Mouse (Mus musculus) hindbrain, embryonic 12.5 days (tissue): ENCODE measurements around the gene Utrn. TPM values are rescaled to one million over a fixed set of nuclear protein-coding genes. Genes with fewer than 3 reads are reported as not detected.

Experiments
- ATAC-seq: fragments of 200-750 bp; cut with Nextera tagmentation; 2 replicates; pipeline ENCODE4 v1.8.0; 2017; ENCODE audit warnings: moderate TSS enrichment; ENCODE audit not compliant: low FRiP score
- H3K27ac ChIP-seq: fragments of 300-500 bp; sonication (generic); 2 replicates; pipeline ENCODE4 v1.5.1; 2016; ENCODE audit warnings: mild to moderate bottlenecking
- H3K27me3 ChIP-seq: fragments of 300-500 bp; sonication (generic); 2 replicates; pipeline ENCODE4 v1.6.1; 2016; ENCODE audit warnings: mild to moderate bottlenecking
- H3K36me3 ChIP-seq: fragments of 300-500 bp; sonication (generic); 2 replicates; pipeline ENCODE4 v1.6.1; 2016; ENCODE audit warnings: mild to moderate bottlenecking
- H3K4me1 ChIP-seq: fragments of 300-500 bp; sonication (generic); 2 replicates; pipeline ENCODE4 v1.6.1; 2016
- H3K4me2 ChIP-seq: fragments of 300-500 bp; sonication (generic); replicated peaks from 2 replicates; pipeline ENCODE4 v1.6.1; 2016; ENCODE audit warnings: mild to moderate bottlenecking
- H3K4me3 ChIP-seq: fragments of 300-500 bp; sonication (generic); 2 replicates; pipeline ENCODE4 v1.5.1; 2016; ENCODE audit warnings: mild to moderate bottlenecking
- H3K9ac ChIP-seq: fragments of 300-500 bp; sonication (generic); 2 replicates; pipeline ENCODE4 v1.6.1; 2016; ENCODE audit warnings: mild to moderate bottlenecking, moderate library complexity
- H3K9me3 ChIP-seq: fragments of 300-500 bp; sonication (generic); replicated peaks from 2 replicates; pipeline ENCODE4 v1.6.1; 2016; ENCODE audit warnings: mild to moderate bottlenecking
- WGBS: fragments of 180-500 bp; shearing (Covaris S2); methylation state at CpG from one replicate; pipeline ENCODE4 v1.1.7; 2016; 5-methylcytosine and 5-hydroxymethylcytosine counted together
- polyA plus RNA-seq: library from polyadenylated mRNA; unstranded; fragments of >200 nt; fragmentation: Nextera tagmentation; extraction: Ambion mirVana; gene quantifications from 2 replicates; pipeline ENCODE4 v1.2.1, GENCODE M21; 2016

Gene Utrn
- polyA plus RNA-seq, 1 experiment from 2014 or later = 56.0 TPM

DNA sequence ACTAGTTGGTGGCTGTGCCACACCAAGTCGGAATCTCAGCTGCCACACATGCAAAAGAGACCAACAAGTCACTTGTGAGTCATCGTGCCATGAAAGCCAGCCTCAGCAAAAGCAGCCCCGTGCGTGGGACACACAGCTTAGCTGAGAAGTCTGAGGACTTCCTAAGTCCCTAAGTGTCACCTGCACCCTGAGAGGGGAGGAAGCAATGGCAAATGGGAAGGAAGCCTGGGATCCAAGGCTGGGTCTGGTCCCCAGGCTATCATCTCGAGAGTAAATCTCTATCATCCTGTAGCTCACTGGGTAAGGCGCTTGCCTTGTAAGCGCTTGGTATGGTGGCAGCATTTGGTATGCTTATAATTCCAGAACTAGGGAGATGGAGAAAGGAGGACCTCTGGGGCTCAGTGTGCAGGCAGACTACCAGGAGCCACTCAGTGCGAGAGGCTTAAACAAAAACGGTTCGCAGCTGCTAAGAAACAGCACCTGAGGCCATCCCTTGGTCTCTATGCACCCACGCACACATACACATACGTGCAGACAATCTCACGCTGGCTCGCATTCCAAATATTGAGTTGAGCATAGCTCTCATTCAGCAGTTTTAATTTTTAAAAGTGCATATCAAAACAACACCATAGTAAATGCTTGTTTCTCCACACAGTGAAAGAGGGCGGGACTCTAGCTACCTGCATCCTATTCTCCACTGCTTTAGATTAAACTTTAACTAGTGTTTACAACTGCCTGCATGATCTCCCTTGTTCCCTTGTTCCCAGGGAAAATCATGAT, 16.6 kb downstream of the Utrn start:
- Histone ChIP-seq H3K9me3 (no peaks in the 10 kb centered on the region), H3K4me1 (no peaks in the 10 kb centered on the region), H3K27ac (no peak overlapping the region), H3K9ac (no peak overlapping the region), H3K36me3 (no peaks in the 10 kb centered on the region), H3K4me2 (no peak overlapping the region), H3K4me3 (no peak overlapping the region), H3K27me3 (no peaks in the 10 kb centered on the region)
- WGBS = 87% methylated on average over 15 of the region's 15 CpGs
- no peak for ATAC-seq

DNA sequence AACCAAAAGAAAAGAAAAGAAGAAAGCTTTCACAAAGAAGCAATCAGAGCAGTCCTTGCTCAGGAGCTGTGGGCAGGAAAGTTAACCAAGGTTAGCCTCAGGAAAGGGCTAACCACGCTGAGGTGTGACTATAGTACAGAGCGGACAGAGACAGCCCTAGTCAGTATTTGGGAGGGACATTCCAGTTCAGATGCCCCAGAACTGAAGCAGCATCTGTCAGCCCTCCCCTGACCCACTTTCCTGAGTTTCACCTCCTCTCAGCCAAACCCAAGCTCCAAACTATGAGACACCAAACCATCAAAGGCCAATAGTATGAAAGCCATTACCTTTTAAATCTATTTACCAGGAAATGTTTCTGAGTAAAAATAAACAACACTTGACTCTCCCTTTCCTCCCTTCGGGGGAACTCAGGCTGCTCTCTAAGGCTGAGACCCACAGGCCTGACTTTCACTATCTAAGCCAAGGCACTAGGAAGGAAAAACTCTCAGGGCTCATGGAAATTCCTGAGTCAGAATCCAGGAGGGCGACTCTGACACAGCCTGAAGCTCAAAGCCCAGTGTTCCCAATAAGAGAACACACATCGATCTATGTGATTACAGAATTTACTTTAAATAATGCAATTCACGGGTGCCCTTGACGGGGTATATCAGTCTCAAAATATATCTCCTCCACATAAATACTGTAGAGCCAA, 18.2 kb downstream of the Utrn start:
- Histone ChIP-seq H3K4me3 (no peak overlapping the region), H3K36me3 (no peaks in the 10 kb centered on the region), H3K9me3 (no peaks in the 10 kb centered on the region), H3K27me3 (no peaks in the 10 kb centered on the region), H3K4me2 (no peak overlapping the region), H3K9ac (no peak overlapping the region), H3K27ac (no peak overlapping the region), H3K4me1 (no peaks in the 10 kb centered on the region)
- WGBS = 87% methylated on average over 7 of the region's 7 CpGs
- ATAC-seq = no peak

DNA sequence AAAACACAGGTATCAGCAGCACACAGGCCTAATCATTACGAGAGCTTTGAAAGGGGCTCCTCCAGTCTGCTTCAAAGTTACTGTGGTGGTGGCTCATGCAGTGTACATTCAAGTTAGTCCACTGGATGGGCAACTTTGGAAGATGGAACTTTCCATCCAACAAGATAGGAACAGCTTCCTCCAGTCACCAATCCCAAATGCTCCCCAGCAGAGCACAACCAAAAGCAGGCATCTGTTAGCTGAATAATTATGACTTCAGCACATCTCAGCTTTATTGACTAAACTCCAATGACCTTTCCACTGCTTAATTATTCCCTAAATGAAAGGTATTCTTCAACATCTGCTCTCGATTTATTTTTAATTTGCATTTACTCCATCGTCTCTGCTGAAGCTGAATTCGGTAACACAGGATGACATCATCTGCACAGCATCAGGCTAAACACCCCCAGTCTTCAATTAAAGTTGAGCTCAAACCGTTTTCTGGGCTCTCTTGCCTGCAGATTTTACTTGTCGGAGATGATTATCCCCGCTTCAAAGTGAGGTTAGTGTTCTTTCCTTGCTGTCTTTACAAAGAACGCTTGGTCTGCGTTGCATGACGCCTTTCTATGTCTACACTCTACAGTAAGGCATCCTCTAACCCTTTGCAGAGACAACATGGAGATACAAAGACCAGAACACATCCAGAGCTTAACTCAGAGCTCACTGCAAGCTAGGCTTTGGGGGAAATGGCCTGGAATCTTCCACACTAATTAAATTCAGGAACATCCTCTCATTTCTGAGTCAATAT, 20.6 kb downstream of the Utrn start:
- Histone ChIP-seq H3K27ac (no peak overlapping the region), H3K9ac (no peak overlapping the region), H3K4me3 (no peak overlapping the region), H3K36me3 (no peaks in the 10 kb centered on the region), H3K4me2 (no peak overlapping the region), H3K4me1 (no peaks in the 10 kb centered on the region), H3K9me3 (no peaks in the 10 kb centered on the region), H3K27me3 (no peaks in the 10 kb centered on the region)
- 78% methylated on average over 10 of the region's 10 CpGs for WGBS
- ATAC-seq = no peak

DNA sequence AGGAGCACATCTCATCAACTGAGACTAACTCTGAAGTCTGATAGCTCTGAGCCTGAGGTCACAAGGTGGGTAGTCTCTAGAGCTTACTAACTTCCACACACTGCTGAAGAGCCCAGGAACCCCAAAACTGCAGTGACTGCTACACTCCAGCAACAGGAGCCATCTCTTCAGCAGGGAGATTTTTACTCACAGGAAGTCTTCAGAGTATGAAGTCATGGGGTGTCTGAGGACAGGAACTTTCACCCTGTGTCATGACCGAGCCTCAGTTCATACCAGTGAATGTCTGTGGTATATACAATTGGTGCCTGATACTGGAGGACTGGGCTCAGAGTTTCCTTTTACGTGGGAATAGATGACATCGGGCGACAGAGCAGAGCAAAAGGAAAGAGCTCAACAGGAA, 26.6 kb downstream of the Utrn start:
- 76% methylated on average over 4 of the region's 4 CpGs for WGBS

DNA sequence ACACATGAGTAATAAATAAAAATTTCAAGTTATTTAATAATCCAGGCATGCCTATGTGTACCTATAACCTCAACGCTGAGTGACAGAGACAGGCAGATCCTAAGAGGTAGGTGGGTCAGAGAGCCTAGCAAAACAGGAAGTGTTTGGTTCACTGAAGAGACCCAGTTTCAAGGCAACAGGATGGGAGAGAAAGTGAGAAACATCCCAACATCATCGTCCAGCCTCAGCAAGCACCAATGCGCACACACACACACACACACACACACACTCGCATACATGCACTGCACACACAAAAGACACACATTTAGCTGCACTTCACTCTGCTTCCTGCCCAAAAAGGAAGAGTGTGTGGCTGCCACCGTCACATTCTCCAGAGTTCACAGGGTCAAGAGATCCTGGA, 27.7 kb downstream of the Utrn start:
- Histone ChIP-seq H3K36me3 (no peaks in the 10 kb centered on the region), H3K4me3 (no peak overlapping the region), H3K4me1 (0 out of 2 replicates have a peak, but pooled peaks cover 5% of the 10 kb centered on the region), H3K9me3 (no peaks in the 10 kb centered on the region), H3K4me2 (no peak overlapping the region), H3K9ac (no peak overlapping the region), H3K27me3 (no peaks in the 10 kb centered on the region), H3K27ac (no peak overlapping the region)
- WGBS = 69% methylated on average over 5 of the region's 5 CpGs
- no peak for ATAC-seq

More for the DNA sequence above, 26.6 kb downstream of the Utrn start:
- Histone ChIP-seq H3K9me3 (no peaks in the 10 kb centered on the region), H3K27ac (no peak overlapping the region), H3K4me3 (no peak overlapping the region), H3K4me1 (0 out of 2 replicates have a peak, but pooled peaks cover 5% of the 10 kb centered on the region), H3K36me3 (no peaks in the 10 kb centered on the region), H3K9ac (no peak overlapping the region), H3K27me3 (no peaks in the 10 kb centered on the region), H3K4me2 (no peak overlapping the region)
- no peak for ATAC-seq

DNA sequence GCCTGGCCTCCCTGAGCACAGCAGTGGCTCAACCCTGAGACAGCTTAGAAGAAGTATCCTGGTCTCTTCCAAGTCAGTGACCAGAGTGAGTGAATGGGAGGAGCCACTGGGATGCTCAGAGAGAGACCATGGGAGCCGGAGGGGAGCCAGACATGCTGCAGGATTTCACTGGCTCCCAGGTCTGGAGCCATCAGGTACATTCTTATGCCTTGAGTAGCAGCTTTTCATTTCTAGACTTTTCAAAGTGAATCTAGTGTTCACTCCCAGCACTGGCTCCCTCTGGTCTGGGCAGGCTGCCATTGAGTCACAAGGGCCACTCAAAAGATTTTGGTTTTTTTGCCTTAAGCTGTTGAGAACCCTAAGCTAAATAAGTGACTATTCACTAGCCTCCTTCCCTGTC, 31.5 kb downstream of the Utrn start:
- H3K36me3 ChIP-seq = no peaks in the 10 kb centered on the region
- no peak for ATAC-seq
- H3K9ac ChIP-seq = no peak overlapping the region
- H3K4me1 ChIP-seq = 0 out of 2 replicates have a peak, but pooled peaks cover 5% of the 10 kb centered on the region
- H3K4me2 ChIP-seq = no peak overlapping the region
- 71% methylated on average over 1 of the region's 1 CpGs for WGBS
- H3K4me3 ChIP-seq = no peak overlapping the region
- no peak overlapping the region for H3K27ac ChIP-seq
- H3K27me3 ChIP-seq = no peaks in the 10 kb centered on the region
- H3K9me3 ChIP-seq = no peaks in the 10 kb centered on the region

DNA sequence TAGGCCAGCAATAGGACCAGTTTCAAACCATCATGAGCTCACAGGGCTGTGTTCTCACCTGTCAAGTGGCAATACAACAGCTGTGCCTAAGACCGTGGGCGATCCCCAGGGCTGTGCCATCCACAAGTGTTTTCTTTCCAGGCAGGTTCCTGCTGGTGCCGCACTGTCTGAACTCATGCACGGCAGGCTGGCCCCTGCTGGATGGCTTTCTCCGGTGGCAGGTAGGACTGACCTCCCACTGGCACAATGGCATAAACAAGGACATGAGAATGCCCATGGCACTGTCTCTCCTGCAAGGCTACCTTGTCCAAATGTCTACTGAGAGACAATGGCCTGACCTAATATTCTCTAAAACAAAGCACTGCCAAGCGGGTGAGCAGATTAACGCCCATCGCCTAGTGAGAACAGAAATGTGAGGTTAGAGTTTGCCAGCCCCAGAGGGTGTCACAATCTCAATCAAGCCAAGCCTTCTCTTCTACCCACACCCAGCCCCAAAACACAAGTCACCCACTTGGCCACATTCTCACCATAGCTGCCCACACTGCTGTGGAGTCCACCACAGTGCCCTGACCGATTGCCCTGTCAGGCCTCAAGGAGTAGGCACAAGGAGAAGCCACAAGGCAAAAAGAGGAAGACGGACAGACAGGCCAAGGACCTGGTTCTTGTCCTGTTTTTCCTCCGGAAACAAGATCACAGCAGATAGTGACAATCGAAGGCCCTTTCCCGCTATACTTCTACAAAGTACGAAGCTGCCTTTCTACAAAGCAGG, 32.9 kb downstream of the Utrn start:
- no peaks in the 10 kb centered on the region for H3K4me1 ChIP-seq
- 89% methylated on average over 14 of the region's 14 CpGs for WGBS
- no peak for ATAC-seq

DNA sequence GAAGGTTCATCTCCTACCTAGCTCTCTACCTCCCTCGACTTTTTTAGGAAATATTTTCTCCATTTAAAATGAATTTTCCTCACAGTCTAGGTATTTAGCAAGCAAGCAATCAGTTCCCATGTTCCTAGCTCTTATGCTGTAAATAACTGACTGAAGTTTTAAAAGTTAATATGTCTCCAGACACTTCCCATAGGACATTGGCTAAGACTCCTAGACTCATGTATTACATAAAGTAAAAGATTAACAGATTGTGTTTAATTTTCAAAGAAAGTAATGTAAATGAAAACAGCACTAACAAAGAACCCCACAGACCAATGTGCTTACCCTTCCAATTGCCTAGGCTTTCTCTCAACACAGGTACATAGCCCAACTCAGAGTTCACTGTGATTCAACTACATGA, 35.0 kb downstream of the Utrn start:
- Histone ChIP-seq H3K36me3 (no peaks in the 10 kb centered on the region), H3K27ac (no peak overlapping the region), H3K27me3 (no peaks in the 10 kb centered on the region), H3K4me3 (no peak overlapping the region), H3K4me2 (no peak overlapping the region), H3K9ac (no peak overlapping the region), H3K4me1 (no peaks in the 10 kb centered on the region), H3K9me3 (no peaks in the 10 kb centered on the region)
- ATAC-seq = no peak
- 80% methylated on average over 1 of the region's 1 CpGs for WGBS

More for the DNA sequence above, 32.9 kb downstream of the Utrn start:
- no peak overlapping the region for H3K4me3 ChIP-seq
- no peak overlapping the region for H3K27ac ChIP-seq
- H3K9me3 ChIP-seq = no peaks in the 10 kb centered on the region
- no peak overlapping the region for H3K9ac ChIP-seq
- no peak overlapping the region for H3K4me2 ChIP-seq
- no peaks in the 10 kb centered on the region for H3K27me3 ChIP-seq
- no peaks in the 10 kb centered on the region for H3K36me3 ChIP-seq

DNA sequence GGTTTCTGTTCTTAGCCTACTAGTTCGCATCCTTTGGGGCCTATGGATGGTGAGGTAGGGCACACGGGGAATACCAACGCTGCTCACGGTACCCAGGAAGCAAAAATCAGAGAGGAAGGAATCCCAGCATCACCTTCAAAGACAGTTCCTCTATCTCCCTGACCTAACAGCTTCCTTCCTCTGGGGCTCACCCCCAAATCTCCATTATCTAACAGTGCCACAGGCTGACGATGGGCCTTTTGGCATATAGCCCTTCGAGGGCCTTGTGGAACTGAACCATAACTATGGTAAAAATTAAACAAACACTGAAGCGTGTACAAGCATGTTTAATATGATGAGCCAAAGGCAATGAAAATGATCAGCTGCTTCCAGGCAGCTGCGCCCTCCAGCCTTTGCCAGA, 37.0 kb downstream of the Utrn start:
- WGBS = 90% methylated on average over 8 of the region's 8 CpGs

DNA sequence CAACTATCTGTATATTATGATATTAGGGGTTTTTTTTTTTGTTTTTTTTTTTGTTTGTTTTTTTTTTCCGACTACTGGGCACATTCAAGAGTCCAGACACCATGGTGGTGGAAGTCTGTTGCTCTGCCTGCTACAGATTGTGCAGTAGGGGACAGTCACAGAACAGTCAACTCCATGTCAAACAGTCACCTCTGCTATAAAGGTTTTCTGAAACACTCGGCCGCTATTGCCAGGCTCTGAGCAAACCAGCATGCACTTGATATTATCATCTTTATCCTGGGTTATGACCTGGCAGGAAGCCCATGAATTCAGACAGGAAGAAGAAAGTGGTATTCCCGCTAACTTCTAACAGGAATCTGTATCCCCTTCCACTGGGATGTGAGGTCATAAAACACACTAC, 41.4 kb downstream of the Utrn start:
- H3K27ac ChIP-seq = no peak overlapping the region
- no peaks in the 10 kb centered on the region for H3K9me3 ChIP-seq
- H3K27me3 ChIP-seq = no peaks in the 10 kb centered on the region
- no peak overlapping the region for H3K9ac ChIP-seq
- 79% methylated on average over 4 of the region's 4 CpGs for WGBS
- no peak overlapping the region for H3K4me3 ChIP-seq
- H3K36me3 ChIP-seq = no peaks in the 10 kb centered on the region
- ATAC-seq = no peak
- H3K4me1 ChIP-seq = peaks cover 3% of the 10 kb centered on the region; the same call in 1 of the 2 replicates
- no peak overlapping the region for H3K4me2 ChIP-seq

More for the DNA sequence above, 37.0 kb downstream of the Utrn start:
- H3K27ac ChIP-seq = no peak overlapping the region
- H3K9me3 ChIP-seq = no peaks in the 10 kb centered on the region
- no peaks in the 10 kb centered on the region for H3K4me1 ChIP-seq
- no peaks in the 10 kb centered on the region for H3K36me3 ChIP-seq
- no peak overlapping the region for H3K4me2 ChIP-seq
- H3K9ac ChIP-seq = no peak overlapping the region
- H3K27me3 ChIP-seq = no peaks in the 10 kb centered on the region
- no peak for ATAC-seq
- no peak overlapping the region for H3K4me3 ChIP-seq

DNA sequence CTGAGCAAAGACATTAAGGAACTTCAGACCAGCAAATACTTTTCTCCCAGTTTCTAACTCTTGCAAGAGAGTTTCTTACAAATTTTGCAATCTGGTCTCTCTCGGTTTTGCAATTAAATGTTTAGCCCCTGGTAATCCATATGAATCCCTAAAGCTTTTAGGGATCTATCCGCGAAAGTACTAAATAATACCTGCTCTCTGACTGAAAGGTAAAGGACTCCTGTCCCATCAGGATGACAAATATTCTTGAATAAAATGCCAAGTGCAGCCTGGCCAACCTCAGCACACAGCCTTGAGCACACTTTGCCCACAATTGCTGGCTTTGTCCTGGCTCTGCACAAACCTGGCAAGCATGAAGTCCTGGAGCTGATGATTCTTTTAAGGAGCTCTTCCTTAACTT, 41.9 kb downstream of the Utrn start:
- no peaks in the 10 kb centered on the region for H3K27me3 ChIP-seq
- WGBS = 78% methylated on average over 3 of the region's 3 CpGs
- no peak overlapping the region for H3K4me3 ChIP-seq
- H3K9me3 ChIP-seq = no peaks in the 10 kb centered on the region
- peaks cover 3% of the 10 kb centered on the region; the same call in 1 of the 2 replicates for H3K4me1 ChIP-seq
- ATAC-seq = no peak
- no peak overlapping the region for H3K27ac ChIP-seq
- H3K36me3 ChIP-seq = no peaks in the 10 kb centered on the region
- no peak overlapping the region for H3K4me2 ChIP-seq
- H3K9ac ChIP-seq = no peak overlapping the region
